Mouse (Mus musculus) G1E (cell line): ENCODE data around the gene Zfp324. TPM values are rescaled to one million over a fixed set of nuclear protein-coding genes. Genes with fewer than 3 reads are reported as not detected.
A peak's percentile ranks its signal among the peaks of the same experiment; 100 is the strongest.

Experiments
- ATAC-seq: 2 replicates; pipeline ENCODE4 v1.8.0; 2016; ENCODE audit warnings: mild to moderate bottlenecking; ENCODE audit not compliant: insufficient number of reproducible peaks, poor library complexity, low FRiP score, severe bottlenecking; ENCODE audit errors: extremely low read depth
- DNase-seq: peaks from one replicate; pipeline ENCODE4 v3.0.0; 2012; ENCODE audit warnings: low spot score
- H3K27me3 ChIP-seq: 2 replicates; pipeline ENCODE4 v1.6.1; 2012; ENCODE audit warnings: mild to moderate bottlenecking, low read length, inconsistent platforms; ENCODE audit not compliant: insufficient read depth
- H3K36me3 ChIP-seq: replicated peaks from 2 replicates; pipeline ENCODE3; 2012; ENCODE audit warnings: mild to moderate bottlenecking, inconsistent platforms
- H3K4me1 ChIP-seq: 2 replicates; pipeline ENCODE4 v1.6.1; 2012; ENCODE audit warnings: low read depth, low read length, inconsistent platforms, mixed read lengths; ENCODE audit not compliant: insufficient read depth
- H3K4me3 ChIP-seq: 2 replicates; pipeline ENCODE4 v1.5.1; 2012; ENCODE audit warnings: low read depth, mild to moderate bottlenecking, inconsistent platforms, low read length, moderate library complexity, mixed read lengths
- H3K9me3 ChIP-seq: replicated peaks from 2 replicates; pipeline ENCODE4 v1.6.1; 2012; ENCODE audit warnings: inconsistent platforms
- CTCF ChIP-seq: IDR thresholded peaks from 2 replicates; pipeline ENCODE4 v1.5.1; 2012; ENCODE audit warnings: low read depth, low read length, inconsistent platforms, mixed read lengths
- GATA1 ChIP-seq: IDR thresholded peaks from 2 replicates; pipeline ENCODE4 v1.6.1; 2012; ENCODE audit warnings: borderline replicate concordance, low read length, inconsistent platforms, mixed read lengths
- GATA2 ChIP-seq: IDR thresholded peaks from 2 replicates; pipeline ENCODE4 v1.6.1; 2012; ENCODE audit warnings: low read depth, low read length, inconsistent platforms, borderline replicate concordance
- POLR2AphosphoS5 ChIP-seq: IDR thresholded peaks from 2 replicates; pipeline ENCODE4 v1.6.1; 2012; ENCODE audit warnings: low read depth, low read length, inconsistent platforms; ENCODE audit not compliant: insufficient replicate concordance
- TAL1 ChIP-seq: conservative IDR thresholded peaks from 2 replicates; pipeline ENCODE4 v1.6.1; 2012; ENCODE audit warnings: low read depth, low read length, inconsistent platforms, mixed read lengths
- polyA plus RNA-seq: library from polyadenylated mRNA; stranded (reverse); fragments of >175 nt; gene quantifications from 2 replicates; pipeline ENCODE4 v1.2.3, GENCODE M21; 2012
- total RNA-seq, 2 experiments: library from RNA; stranded (forward) in 1 of 2; stranded (reverse) in 1 of 2; fragments of 200-1000 nt in 1 of 2; fragments of >200 nt in 1 of 2; fragmentation: Nextera tagmentation in 1 of 2; gene quantifications; 2 replicates each; pipeline ENCODE4 v1.2.3; 2014 to 2017

Zfp324 gene
- total and polyA plus RNA-seq, 3 experiments = 2.7 to 6.2 (median 5.9) TPM

DNA sequence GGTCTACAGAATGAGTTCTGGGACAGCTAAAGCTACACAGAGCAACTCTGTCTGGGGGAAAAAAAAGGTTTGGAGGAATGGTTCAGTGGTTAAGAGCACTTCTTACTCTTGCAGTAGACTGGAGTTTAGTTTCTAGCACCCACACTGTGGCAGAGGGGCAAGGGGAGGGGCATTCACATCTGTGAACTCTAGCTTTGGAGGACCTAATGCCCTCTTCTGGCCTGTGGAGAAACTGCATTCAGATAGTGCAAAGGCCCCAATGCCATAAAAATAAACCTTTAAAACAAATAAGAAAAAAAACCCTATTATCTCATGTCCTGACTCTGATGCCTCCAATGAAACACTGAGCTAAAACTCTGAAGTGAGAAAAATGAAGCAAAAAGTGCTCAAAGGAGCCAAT, 22.1 kb upstream of the Zfp324 start:
- TF ChIP-seq TAL1 (no peak), CTCF (0 out of 2 replicates have a peak, but pooled peaks have one; percentile 9)
- DNase-seq (no peak), ATAC-seq (peak; percentile 70)
- Histone ChIP-seq H3K9me3 (no peaks in the 10 kb centered on the region), H3K36me3 (no peaks in the 10 kb centered on the region), H3K4me3 (no peak overlapping the region), H3K4me1 (peaks cover 2% of the 10 kb centered on the region; the same call in 1 of the 2 replicates), H3K27me3 (peaks cover 15% of the 10 kb centered on the region; the same call in 1 of the 2 replicates)

DNA sequence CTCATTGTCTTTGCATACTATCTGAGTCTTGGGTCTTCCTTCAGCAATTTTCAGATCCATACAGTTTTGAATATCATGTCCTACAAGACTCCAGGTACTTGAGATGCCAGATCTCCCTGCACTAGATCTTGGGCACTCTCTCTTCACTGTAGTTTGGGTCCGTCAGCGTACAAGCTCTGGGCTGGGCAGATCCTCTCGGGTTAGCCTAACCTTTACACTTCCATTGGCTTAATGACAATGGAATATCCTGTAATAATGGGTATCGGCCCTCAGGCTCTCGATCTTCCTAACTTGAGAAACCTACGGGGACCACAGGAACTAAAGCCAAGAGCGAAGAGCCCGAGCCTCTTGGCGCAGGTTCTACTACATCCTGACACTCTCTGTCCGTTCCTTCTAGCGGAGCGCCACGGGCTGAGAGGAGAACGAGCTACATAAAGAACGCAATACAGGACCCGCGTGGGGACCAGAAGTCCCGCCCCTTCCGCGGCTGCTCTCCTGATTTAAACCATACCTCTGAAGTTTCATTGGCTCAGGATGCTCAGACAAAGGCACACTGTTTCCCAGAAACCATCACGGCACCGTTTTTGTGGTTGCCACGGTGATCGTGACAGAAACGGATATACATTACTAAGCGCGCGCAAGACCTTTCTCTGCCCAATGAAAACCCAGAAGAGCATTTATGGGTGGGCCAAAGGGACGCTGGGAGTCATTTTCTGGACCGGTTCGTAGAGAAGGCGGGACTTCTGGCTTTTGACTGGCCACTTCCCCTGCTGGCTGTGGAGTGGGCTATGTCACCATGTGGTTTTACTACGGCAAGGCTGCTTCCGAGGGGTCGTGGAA, 16.4 kb upstream of the Zfp324 start:
- H3K36me3 ChIP-seq = no peaks in the 10 kb centered on the region
- no peak for TF ChIP-seq TAL1
- TF ChIP-seq GATA2 = no peak
- H3K4me3 ChIP-seq = no peak overlapping the region
- no peaks in the 10 kb centered on the region for H3K4me1 ChIP-seq
- no peak for DNase-seq
- peaks cover 19% of the 10 kb centered on the region for H3K27me3 ChIP-seq
- ATAC-seq = no peak
- H3K9me3 ChIP-seq = no peaks in the 10 kb centered on the region

GRCm38 (mm10) chr7:12949872-12950229, 15.8 kb upstream of the Zfp324 start:
- no peaks in the 10 kb centered on the region for H3K9me3 ChIP-seq
- DNase-seq (no peak), ATAC-seq (no peak)

DNA sequence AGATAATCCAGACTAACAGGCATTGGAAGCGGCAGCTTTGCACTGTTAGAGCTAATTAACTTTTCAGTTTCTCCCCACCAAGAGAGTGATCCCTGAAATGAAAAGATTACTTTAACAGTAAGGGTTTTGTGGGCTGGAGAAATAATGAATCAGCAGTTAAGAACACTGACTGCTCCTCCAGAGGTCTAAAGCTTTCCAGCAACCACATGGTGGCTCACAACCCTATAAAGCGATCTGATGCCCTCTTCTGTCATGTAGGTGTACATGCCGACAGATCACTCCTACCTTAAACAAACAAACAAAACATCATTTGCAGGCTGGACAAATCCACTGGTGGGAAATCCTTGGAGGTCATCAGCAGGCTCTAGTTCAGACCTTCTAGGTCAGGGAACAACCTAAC, 10.7 kb upstream of the Zfp324 start:
- no peak for DNase-seq
- Histone ChIP-seq H3K36me3 (no peaks in the 10 kb centered on the region), H3K4me1 (peaks cover 4% of the 10 kb centered on the region), H3K4me3 (no peak overlapping the region), H3K27me3 (peaks cover 6% of the 10 kb centered on the region), H3K9me3 (no peaks in the 10 kb centered on the region)
- ATAC-seq = peak; percentile 34; the same call in 1 of the 2 replicates
- TF ChIP-seq CTCF = no peak
- TF ChIP-seq GATA1 = no peak
- TF ChIP-seq GATA2 = no peak
- TF ChIP-seq TAL1 = no peak
- TF ChIP-seq POLR2AphosphoS5 = no peak

More at GRCm38 (mm10) chr7:12949872-12950229, 15.8 kb upstream of the Zfp324 start:
- TF ChIP-seq TAL1 = no peak
- no peak for TF ChIP-seq GATA2
- TF ChIP-seq GATA1 = no peak
- no peak for TF ChIP-seq CTCF
- no peak for TF ChIP-seq POLR2AphosphoS5
- Histone ChIP-seq H3K4me1 (no peaks in the 10 kb centered on the region), H3K27me3 (peaks cover 19% of the 10 kb centered on the region), H3K4me3 (no peak overlapping the region), H3K36me3 (no peaks in the 10 kb centered on the region)

DNA sequence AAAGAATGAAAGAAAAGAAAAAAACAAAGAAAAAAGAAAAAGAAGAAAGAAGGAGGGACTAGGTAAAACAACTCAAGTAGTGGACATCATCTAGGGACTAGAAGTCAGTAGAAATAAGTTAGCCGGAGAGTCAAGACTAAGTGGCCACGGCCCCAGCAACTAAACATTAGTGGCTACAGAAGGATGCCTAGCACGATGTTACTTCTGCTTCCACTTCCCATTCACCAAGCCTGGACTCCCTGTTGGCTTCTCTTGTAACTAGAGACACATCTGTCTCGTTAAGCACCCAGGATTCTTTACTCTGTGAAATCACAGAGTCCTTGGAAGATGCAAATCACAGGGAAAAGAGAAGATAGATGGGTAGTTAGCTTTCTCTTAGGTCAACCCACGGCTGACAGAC, 8.1 kb upstream of the Zfp324 start:
- TF ChIP-seq GATA2 (no peak), CTCF (no peak), GATA1 (no peak), TAL1 (no peak), POLR2AphosphoS5 (no peak)
- H3K4me3 ChIP-seq = no peak overlapping the region
- no peaks in the 10 kb centered on the region for H3K9me3 ChIP-seq
- no peak for ATAC-seq
- peaks cover 6% of the 10 kb centered on the region for H3K27me3 ChIP-seq
- peaks cover 7% of the 10 kb centered on the region for H3K4me1 ChIP-seq
- no peak for DNase-seq
- H3K36me3 ChIP-seq = no peaks in the 10 kb centered on the region

GRCm38 (mm10) chr7:12958948-12959347, 6.7 kb upstream of the Zfp324 start:
- no peak overlapping the region for H3K4me3 ChIP-seq
- TF ChIP-seq TAL1 (no peak), GATA1 (no peak), CTCF (no peak), POLR2AphosphoS5 (no peak), GATA2 (no peak)
- H3K4me1 ChIP-seq = peaks cover 7% of the 10 kb centered on the region
- no peak for DNase-seq
- peaks cover 6% of the 10 kb centered on the region for H3K27me3 ChIP-seq
- no peaks in the 10 kb centered on the region for H3K9me3 ChIP-seq
- H3K36me3 ChIP-seq = no peaks in the 10 kb centered on the region
- ATAC-seq = no peak

DNA sequence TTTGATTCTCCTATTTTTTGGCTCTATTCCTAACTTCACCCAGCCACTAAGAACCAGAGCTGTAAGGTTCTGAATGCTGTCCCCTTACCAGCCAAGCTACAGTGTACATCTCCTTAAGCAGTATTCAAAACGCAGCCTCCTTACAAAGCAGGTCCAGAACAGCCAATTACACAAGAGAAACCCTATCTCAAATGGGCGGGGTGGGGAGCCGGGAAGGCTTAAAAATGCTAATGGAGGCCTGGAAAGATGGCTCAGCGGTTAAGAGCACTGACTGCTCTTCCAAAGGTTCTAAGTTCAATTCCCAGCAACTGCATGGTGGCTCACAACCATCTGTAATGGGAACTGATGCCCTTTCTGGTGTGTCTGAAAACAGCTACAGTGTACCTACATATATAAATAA, 5.9 kb upstream of the Zfp324 start:
- DNase-seq (no peak), ATAC-seq (no peak)
- no peaks in the 10 kb centered on the region for H3K36me3 ChIP-seq

More for the DNA sequence above, 5.9 kb upstream of the Zfp324 start:
- no peak for TF ChIP-seq CTCF
- no peaks in the 10 kb centered on the region for H3K9me3 ChIP-seq
- peaks cover 7% of the 10 kb centered on the region for H3K4me1 ChIP-seq
- H3K27me3 ChIP-seq = peaks cover 6% of the 10 kb centered on the region
- H3K4me3 ChIP-seq = no peak overlapping the region
